Mouse (Mus musculus): Measurements from ENCODE around the gene Kcnh2.

DNA sequence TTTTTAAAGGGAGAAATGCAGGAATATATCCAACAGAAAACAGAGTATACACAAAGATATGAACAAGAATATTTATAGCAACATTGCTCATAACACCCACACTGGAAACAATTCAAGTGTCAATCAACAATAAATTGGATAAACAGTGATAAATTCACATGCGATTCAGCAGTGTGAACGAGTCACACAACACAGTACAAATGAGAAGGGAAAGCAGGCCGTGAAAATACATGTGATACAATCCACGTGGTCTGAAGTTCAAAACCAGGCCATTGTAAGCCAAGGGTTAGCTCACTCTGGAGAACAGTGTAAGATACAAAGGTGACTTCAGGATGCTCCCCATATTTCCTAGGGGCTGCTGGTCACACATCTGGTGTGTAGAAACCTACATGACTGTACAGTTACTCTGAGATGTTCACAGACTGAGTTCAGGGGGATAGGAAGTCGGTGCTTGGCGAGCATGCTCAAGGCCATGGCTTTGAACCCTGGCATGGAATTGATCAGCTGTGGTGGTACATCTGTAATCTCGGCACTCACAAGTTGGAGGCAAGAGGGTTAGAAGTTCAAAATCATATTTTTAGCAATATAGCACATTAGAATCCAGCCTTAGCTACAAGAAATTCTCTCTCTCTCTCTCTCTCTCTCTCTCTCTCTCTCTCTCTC is 23.4 kb upstream of the Kcnh2 start:
- TF ChIP-seq CTCF (IDR thresholded peaks at IDR 0.05; ENCODE audit: low read depth, low read length) (no peak), GATA1 (IDR thresholded peaks at IDR 0.05; ENCODE audit: borderline replicate concordance, low read length) (no peak), TAL1 (conservative IDR thresholded peaks at IDR 0.05; ENCODE audit: low read depth, low read length) (no peak)
